Mouse (Mus musculus) bone marrow macrophage, adult 2 months (primary cell): ENCODE measurements around the gene Pim3.

Experiments used
- CTCF ChIP-seq: IDR thresholded peaks from 2 replicates; pipeline ENCODE4 v1.5.1; 2012; ENCODE audit warnings: low read depth, mild to moderate bottlenecking, low read length, moderate library complexity
- POLR2A ChIP-seq: IDR thresholded peaks from 2 replicates; pipeline ENCODE4 v1.6.1; 2012; ENCODE audit warnings: mild to moderate bottlenecking, low read depth, low read length, borderline replicate concordance

- no peak for TF ChIP-seq CTCF
- no peak for TF ChIP-seq POLR2A
Observed at GRCm38 (mm10) chr15:88885376-88885775, 23.4 kb downstream of the Pim3 start.
